Mouse (Mus musculus): Measurements from ENCODE around the gene Ptbp3. TPM values are rescaled to one million over a fixed set of nuclear protein-coding genes. Genes with fewer than 3 reads are reported as not detected.
A peak's percentile ranks its signal among the peaks of the same experiment; 100 is the strongest.

Gene Ptbp3
- total and polyA plus RNA-seq, 3 experiments: 78.8 to 315 (median 121) TPM

DNA sequence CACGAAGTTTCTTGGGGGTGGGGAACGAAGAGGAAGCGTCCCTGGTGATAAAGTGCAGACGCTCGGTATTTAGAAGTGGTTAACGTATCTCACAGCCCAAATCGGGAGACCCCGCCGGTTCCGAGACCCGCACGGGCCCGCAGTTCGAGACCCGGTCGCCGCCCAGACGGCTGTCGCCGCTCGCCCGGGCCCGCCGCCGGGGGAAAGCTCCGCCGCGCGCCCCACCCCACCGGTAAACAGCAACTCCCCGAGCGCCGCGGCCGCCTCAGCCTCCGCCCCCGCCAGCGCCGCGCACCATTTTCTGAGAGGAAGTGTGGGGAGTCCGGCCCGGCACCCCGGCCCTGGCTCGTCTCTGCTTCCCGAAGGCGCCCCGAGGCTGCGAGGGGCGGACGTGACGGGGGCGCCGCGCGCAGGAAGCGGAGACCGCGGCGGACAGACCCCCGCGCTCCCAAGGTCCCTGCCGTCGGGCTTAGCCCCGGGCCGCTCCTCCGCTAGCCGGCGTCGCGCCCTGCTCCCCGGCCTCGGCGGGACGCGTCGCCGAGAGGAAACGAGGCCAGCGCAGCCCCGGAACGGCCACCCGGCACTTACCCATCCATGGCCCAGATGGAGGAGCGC, 497 bp downstream of the Ptbp3 start (continued):
- TF ChIP-seq TCF12 (IDR thresholded peaks at IDR 0.05; ENCODE audit: low read depth, low read length) (0 out of 2 replicates have a peak, but pooled peaks have one; percentile 18), GATA1 (IDR thresholded peaks at IDR 0.05; ENCODE audit: low read depth, low read length) (no peak), MAX (IDR thresholded peaks at IDR 0.05; ENCODE audit: low read length) (peak; percentile 49; the same call in 1 of the 2 replicates), SMC3 (IDR thresholded peaks at IDR 0.05; ENCODE audit: low read depth, low read length) (no peak)

DNA sequence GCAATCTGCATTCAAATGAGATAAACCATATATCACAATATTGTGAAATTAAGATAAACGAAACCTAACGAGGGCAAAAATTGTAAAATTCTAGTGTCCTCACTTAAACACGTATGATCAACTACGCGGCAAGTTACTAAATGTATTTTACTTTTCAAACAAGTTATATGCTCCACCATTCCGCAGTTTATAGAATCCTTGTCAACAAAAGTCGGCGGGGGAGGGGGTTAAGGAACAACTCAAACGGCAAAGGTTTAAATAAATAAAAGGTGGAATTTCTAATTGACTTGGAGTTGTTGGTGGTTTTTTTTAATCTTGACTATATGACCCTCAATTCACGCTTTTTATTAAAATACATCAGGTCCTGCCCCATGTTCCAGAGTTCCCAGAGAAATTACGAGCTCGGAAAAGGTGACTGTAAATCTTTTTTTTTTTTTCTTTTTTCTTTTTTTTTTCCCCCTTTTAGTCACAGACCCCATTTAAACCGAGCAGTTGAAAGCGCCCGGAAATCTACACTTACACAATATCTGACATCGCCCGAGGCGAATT, 1.1 kb downstream of the Ptbp3 start:
- Histone ChIP-seq H3K27me3 (ENCODE audit: control insufficient read depth in 1 of 2, insufficient read depth in 2 of 2, low read length in 2 of 2) (no peaks in the 10 kb centered on the region), H3K79me2 (ENCODE audit: control insufficient read depth, insufficient read depth, low read length, poor library complexity) (peaks cover 46% of the 10 kb centered on the region), H3K9ac (ENCODE audit: control insufficient read depth, low read depth, low read length, poor library complexity, severe bottlenecking) (peak overlapping the region; percentile 99), H3K4me1 (ENCODE audit: control insufficient read depth in 1 of 2, insufficient read depth in 2 of 2, low read length in 2 of 2) (peaks cover 8 to 24% of the 10 kb centered on the region in 2 experiments), H3K27ac (ENCODE audit: control insufficient read depth, low read depth, low read length) (peak overlapping the region; percentile 93), H3K36me3 (ENCODE audit: control insufficient read depth in 1 of 2, insufficient read depth in 2 of 2, low read length in 2 of 2) (peaks cover 0 to 23% of the 10 kb centered on the region in 2 experiments; a peak in 2 of 4 replicates), H3K9me3 (replicated peaks; ENCODE audit: insufficient read depth, low read length) (no peaks in the 10 kb centered on the region), H3K4me3 (ENCODE audit: control insufficient read depth in 1 of 2, insufficient read depth in 1 of 2, low read depth in 2 of 2, low read length in 2 of 2) (peak overlapping the region; percentile 90 to 98)
- TF ChIP-seq ETS1 (IDR thresholded peaks at IDR 0.05; ENCODE audit: low read depth, low read length) (no peak), EP300 (IDR thresholded peaks at IDR 0.05; ENCODE audit: low read depth in 1 of 2, low read length in 2 of 2) (0 out of 4 replicates have a peak, but pooled peaks of 1 of the 2 experiments have one; percentile 6), POLR2AphosphoS2 (IDR thresholded peaks at IDR 0.05; ENCODE audit: low read length) (no peak), ELF1 (IDR thresholded peaks at IDR 0.05; ENCODE audit: low read depth, low read length) (no peak), ZNF384 (IDR thresholded peaks at IDR 0.05; ENCODE audit: low read depth, low read length) (peak; percentile 53; the same call in 1 of the 2 replicates), MXI1 (IDR thresholded peaks at IDR 0.05; ENCODE audit: low read depth, low read length) (peak; percentile 28; the same call in 1 of the 2 replicates), CTCF (IDR thresholded peaks at IDR 0.05 in 2 of 3, conservative IDR thresholded peaks at IDR 0.05 in 1 of 3; ENCODE audit: control insufficient read depth in 1 of 3, insufficient read depth in 1 of 3, low read depth in 2 of 3, low read length in 3 of 3, poor library complexity in 1 of 3, severe bottlenecking in 1 of 3) (no peak), RCOR1 (IDR thresholded peaks at IDR 0.05; ENCODE audit: low read depth, low read length) (peak; percentile 0; the same call in 1 of the 2 replicates), MAX (IDR thresholded peaks at IDR 0.05; ENCODE audit: low read length) (no peak), NRF1 (IDR thresholded peaks at IDR 0.05; ENCODE audit: insufficient read depth, low read depth, low read length, poor library complexity, severe bottlenecking) (no peak), POLR2AphosphoS5 (IDR thresholded peaks at IDR 0.05; ENCODE audit: borderline replicate concordance, low read depth, low read length) (no peak), USF2 (IDR thresholded peaks at IDR 0.05; ENCODE audit: borderline replicate concordance in 1 of 2, insufficient read depth in 1 of 2, low read depth in 1 of 2, low read length in 2 of 2) (no peak)
- DNase-seq (ENCODE audit: low read depth, low spot score): no peak
